Mouse (Mus musculus): ENCODE results near the gene Jun. TPM values are rescaled to one million over a fixed set of nuclear protein-coding genes. Genes with fewer than 3 reads are reported as not detected.

Gene Jun
- polyA plus RNA-seq (2015; fragmentation: Illumina TruSeq; extraction: RNeasy Lipid Tissue Mini Kit (QIAGEN cat#74804); ENCODE audit: insufficient read depth, low replicate concordance), result 7.4 TPM

DNA sequence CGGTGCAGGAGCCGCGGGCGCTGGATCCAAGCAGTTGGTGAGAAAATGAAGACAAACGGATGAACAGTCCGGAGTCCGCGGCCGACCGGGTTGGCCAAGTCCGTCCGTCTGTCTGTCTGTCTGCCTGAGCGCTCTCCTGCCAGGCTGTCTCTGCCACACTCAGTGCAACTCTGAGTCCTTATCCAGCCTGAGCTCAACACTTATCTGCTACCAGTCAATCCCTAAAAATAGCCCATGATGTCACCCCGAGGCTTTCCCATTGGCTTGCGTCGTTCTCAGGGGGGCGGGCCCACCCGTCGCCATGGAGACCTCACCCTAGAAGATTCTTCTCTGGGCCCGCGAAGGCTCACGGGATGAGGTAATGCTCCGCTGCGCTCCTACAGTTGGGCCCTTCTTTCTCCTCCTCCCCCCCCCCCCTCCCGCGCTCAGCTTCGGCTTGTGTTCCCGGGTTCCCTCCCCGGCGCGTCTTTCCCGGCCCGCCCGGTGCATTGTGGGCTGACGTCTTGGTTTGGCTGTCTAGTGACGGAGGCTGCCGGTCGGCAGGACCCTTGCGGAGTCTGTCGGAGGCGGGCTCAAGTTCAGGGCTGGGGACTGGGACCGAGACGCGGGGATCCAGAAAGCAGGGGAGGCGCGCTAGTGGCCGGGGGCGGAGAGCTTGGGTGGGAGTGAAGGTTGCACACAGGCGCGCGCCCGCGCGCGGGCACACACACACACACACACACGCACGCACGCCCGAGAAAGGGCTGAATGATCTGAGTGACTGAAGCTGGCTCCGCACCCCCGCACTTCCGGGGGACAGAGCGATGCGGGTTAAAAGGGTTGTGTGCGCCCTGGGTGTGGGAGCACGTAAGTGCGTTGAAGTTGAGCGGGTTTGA lies at the start of gene Jun:
Gene Jun (minus strand): TSS at position 198 of the 875 bp plus-strand sequence.

Other genes with a start within 250 kb of the Jun start
- gene Eqtn, start 123.4 kb downstream of the Jun start, polyA plus RNA-seq (2015; fragmentation: Illumina TruSeq; extraction: RNeasy Lipid Tissue Mini Kit (QIAGEN cat#74804); ENCODE audit: insufficient read depth, low replicate concordance), result 1.2 TPM
- 44.2 TPM for gene Mysm1, start 73.1 kb downstream of the Jun start, polyA plus RNA-seq (2015; fragmentation: Illumina TruSeq; extraction: RNeasy Lipid Tissue Mini Kit (QIAGEN cat#74804); ENCODE audit: insufficient read depth, low replicate concordance)

Data from spleen, adult 10 weeks (tissue).